Mouse (Mus musculus): ENCODE results near the gene Rcor2. TPM values are rescaled to one million over a fixed set of nuclear protein-coding genes. Genes with fewer than 3 reads are reported as not detected.
A peak's percentile ranks its signal among the peaks of the same experiment; 100 is the strongest.

Gene Rcor2
- polyA plus RNA-seq, 1 experiment from 2014 or later, result 8.4 TPM

DNA sequence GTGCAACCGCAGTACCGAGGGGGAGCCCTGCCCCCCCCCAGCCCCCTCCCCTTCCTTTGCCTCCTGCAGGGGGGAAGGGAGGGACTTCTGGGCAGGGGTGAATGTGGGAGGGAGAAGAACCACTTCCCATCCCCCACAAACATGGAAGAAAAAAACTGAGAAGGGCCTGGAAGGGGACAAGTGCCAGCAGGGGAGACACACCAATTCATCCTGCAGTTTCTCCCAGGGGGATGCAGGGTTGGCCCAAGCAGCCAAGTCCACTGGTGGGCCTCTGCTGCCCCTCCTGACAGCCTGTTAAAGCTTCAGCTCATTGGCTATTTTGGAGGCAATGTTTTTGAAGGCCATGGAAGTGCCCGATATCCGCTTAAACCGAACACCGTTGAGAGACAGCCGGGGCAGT lies 9.7 kb downstream of the Rcor2 start:
- Histone ChIP-seq H3K9ac (replicated peaks; ENCODE audit: low read depth, low read length) (no peak overlapping the region), H3K36me3 (ENCODE audit: control insufficient read depth, insufficient read depth, low read length) (peaks cover 69% of the 10 kb centered on the region), H3K4me1 (ENCODE audit: control insufficient read depth, insufficient read depth, low read length) (peaks cover 16% of the 10 kb centered on the region), H3K4me3 (ENCODE audit: low read depth, low read length) (no peak overlapping the region), H3K27ac (ENCODE audit: low read length) (no peak overlapping the region), H3K4me2 (replicated peaks; ENCODE audit: low read depth, low read length) (no peak overlapping the region), H3K9me3 (ENCODE audit: control insufficient read depth, low read depth, low read length) (no peaks in the 10 kb centered on the region), H3K27me3 (ENCODE audit: control insufficient read depth, insufficient read depth, low read length) (no peaks in the 10 kb centered on the region)
- ATAC-seq (ENCODE audit: insufficient number of reproducible peaks, insufficient read depth, low FRiP score, low read depth), result no peak
- WGBS, result 70% methylated on average over 7 of the region's 7 CpGs

DNA sequence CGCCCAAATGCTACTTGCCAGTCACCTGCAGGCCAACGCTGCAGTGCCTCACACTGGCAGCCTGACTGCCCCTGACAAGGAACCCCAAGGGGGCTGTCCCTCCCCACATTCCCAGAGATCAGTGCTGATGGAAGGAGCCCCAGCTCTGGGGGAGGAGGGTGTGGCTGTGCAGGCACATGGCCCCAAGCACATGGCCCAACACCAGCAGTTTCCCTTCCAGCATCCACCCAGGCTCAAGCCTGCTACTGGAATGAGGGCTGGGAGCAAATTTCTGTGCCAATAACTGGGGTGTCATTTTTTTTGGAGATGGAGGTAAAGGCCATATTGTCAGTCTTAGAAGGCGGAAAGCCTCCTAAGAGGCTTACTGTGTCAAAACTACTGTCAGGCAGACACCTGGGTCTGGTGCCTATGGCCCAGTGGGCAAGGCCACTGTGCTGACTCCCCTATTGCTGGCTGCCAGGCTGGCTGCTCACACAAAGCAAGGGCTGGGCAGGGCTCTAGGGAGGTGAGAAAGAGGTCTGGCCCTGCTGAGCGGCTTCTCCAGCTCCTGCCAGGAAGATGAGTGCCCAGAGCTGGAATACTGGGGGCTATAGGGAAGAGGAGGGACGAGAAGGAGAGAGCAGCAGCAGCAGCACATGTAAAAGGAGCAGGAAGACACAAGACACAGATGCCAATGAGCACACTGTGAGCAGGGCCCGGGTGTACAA lies 11.2 kb downstream of the Rcor2 start:
- Histone ChIP-seq H3K9me3 (ENCODE audit: control insufficient read depth, low read depth, low read length) (no peaks in the 10 kb centered on the region), H3K4me1 (ENCODE audit: control insufficient read depth, insufficient read depth, low read length) (peaks cover 16% of the 10 kb centered on the region), H3K9ac (replicated peaks; ENCODE audit: low read depth, low read length) (no peak overlapping the region), H3K27ac (ENCODE audit: low read length) (no peak overlapping the region), H3K27me3 (ENCODE audit: control insufficient read depth, insufficient read depth, low read length) (no peaks in the 10 kb centered on the region), H3K4me3 (ENCODE audit: low read depth, low read length) (no peak overlapping the region), H3K4me2 (replicated peaks; ENCODE audit: low read depth, low read length) (no peak overlapping the region), H3K36me3 (ENCODE audit: control insufficient read depth, insufficient read depth, low read length) (peaks cover 79% of the 10 kb centered on the region)
- WGBS, result 83% methylated on average over 6 of the region's 6 CpGs
- ATAC-seq (ENCODE audit: insufficient number of reproducible peaks, insufficient read depth, low FRiP score, low read depth), result no peak

DNA sequence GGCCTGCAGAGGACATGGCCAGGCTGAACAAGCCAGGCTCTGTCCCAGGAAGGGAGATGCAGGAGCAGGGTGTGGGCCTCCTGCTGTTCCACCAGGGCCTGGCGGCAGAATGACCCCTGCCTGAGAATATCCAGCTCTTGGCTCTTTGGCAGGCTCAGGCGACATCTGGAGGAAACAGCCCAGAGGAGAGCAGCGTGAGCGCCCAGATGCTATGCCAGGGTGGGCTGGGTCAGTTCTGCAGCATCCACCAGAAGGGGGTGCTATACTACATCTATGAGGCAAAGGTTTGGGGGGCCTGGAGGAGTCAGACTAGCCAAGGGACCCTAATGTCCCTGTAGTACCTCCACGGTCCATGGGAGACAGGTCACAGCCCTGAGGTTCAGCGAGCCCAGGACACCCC lies 12.0 kb downstream of the Rcor2 start:
- WGBS, result 40% methylated on average over 6 of the region's 6 CpGs
- peak; percentile 11; the same call in 1 of the 2 replicates for ATAC-seq (ENCODE audit: insufficient number of reproducible peaks, insufficient read depth, low FRiP score, low read depth)

GRCm38 (mm10) chr19:7280557-7281330 lies 13.6 kb downstream of the Rcor2 start:
- WGBS, result 82% methylated on average over 18 of the region's 18 CpGs
- Histone ChIP-seq H3K4me3 (ENCODE audit: low read depth, low read length) (no peak overlapping the region), H3K9ac (replicated peaks; ENCODE audit: low read depth, low read length) (no peak overlapping the region), H3K27ac (ENCODE audit: low read length) (0 out of 2 replicates have a peak overlapping the region, but pooled peaks have one; percentile 49), H3K27me3 (ENCODE audit: control insufficient read depth, insufficient read depth, low read length) (no peaks in the 10 kb centered on the region), H3K36me3 (ENCODE audit: control insufficient read depth, insufficient read depth, low read length) (peaks cover 84% of the 10 kb centered on the region), H3K4me1 (ENCODE audit: control insufficient read depth, insufficient read depth, low read length) (peaks cover 6% of the 10 kb centered on the region), H3K9me3 (ENCODE audit: control insufficient read depth, low read depth, low read length) (no peaks in the 10 kb centered on the region), H3K4me2 (replicated peaks; ENCODE audit: low read depth, low read length) (no peak overlapping the region)
- no peak for ATAC-seq (ENCODE audit: insufficient number of reproducible peaks, insufficient read depth, low FRiP score, low read depth)

More for the DNA sequence above, 12.0 kb downstream of the Rcor2 start:
- Histone ChIP-seq H3K4me2 (replicated peaks; ENCODE audit: low read depth, low read length) (no peak overlapping the region), H3K36me3 (ENCODE audit: control insufficient read depth, insufficient read depth, low read length) (peaks cover 80% of the 10 kb centered on the region), H3K27ac (ENCODE audit: low read length) (no peak overlapping the region), H3K4me1 (ENCODE audit: control insufficient read depth, insufficient read depth, low read length) (peaks cover 16% of the 10 kb centered on the region), H3K9ac (replicated peaks; ENCODE audit: low read depth, low read length) (no peak overlapping the region), H3K27me3 (ENCODE audit: control insufficient read depth, insufficient read depth, low read length) (no peaks in the 10 kb centered on the region), H3K9me3 (ENCODE audit: control insufficient read depth, low read depth, low read length) (no peaks in the 10 kb centered on the region), H3K4me3 (ENCODE audit: low read depth, low read length) (no peak overlapping the region)

DNA sequence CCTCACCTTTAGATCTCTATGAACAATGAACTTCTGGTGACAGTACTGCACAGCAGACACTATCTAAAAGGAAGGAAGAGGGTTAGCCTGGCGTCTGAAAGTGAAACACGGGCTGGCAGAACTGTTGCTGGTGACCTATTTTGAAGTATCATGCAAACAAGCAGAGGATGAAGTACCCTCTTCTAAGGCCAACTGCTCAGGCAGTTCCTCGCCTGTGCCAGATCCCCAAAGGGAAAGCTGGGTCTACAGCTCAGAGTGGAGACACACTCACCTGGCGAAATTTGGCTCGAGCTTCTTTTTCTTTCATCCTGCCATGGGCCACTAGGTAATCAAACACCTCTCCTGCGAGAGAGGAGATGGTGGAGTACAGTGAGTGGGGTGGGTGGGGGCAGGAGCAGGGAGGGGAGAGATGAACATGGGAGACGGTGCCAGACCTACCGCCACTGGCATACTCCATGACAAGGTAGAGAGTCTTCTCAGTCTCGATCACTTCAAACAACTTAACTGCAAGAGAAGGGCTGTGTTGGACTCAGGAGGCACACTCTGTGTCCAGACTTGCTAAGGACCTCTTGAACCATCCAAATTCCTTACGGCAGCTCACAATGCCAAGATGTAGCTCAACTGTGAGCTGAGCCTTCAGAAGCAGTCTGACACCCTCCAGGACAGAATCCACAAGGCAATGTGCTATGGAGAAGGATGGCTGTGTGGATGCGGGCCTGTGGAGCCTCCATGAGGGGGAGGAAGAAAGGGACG lies 19.6 kb downstream of the Rcor2 start:
- Histone ChIP-seq H3K4me1 (ENCODE audit: control insufficient read depth, insufficient read depth, low read length) (no peaks in the 10 kb centered on the region), H3K27me3 (ENCODE audit: control insufficient read depth, insufficient read depth, low read length) (no peaks in the 10 kb centered on the region), H3K4me2 (replicated peaks; ENCODE audit: low read depth, low read length) (no peak overlapping the region), H3K27ac (ENCODE audit: low read length) (no peak overlapping the region), H3K9ac (replicated peaks; ENCODE audit: low read depth, low read length) (no peak overlapping the region), H3K9me3 (ENCODE audit: control insufficient read depth, low read depth, low read length) (no peaks in the 10 kb centered on the region), H3K36me3 (ENCODE audit: control insufficient read depth, insufficient read depth, low read length) (peaks cover 58% of the 10 kb centered on the region), H3K4me3 (ENCODE audit: low read depth, low read length) (no peak overlapping the region)
- WGBS, result 89% methylated on average over 12 of the region's 12 CpGs
- no peak for ATAC-seq (ENCODE audit: insufficient number of reproducible peaks, insufficient read depth, low FRiP score, low read depth)

DNA sequence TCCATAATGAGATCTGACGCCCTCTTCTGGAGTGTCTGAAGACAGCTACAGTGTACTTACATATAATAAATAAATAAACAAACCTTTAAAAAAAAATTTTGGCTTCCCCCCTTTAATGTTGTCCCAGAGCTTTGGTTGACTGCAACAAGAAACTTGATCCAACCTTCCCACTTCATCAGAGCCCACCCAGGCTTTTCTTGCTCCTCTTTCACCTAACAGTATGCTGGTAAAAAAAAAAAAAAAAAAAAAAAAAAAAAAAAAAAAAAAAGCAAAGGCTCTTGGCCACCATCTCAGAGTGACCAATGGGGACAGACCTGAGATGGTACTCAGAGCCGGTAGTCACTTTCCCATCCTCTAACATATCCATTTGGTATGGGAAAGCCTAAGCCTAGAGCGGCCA lies 21.2 kb downstream of the Rcor2 start:
- Histone ChIP-seq H3K4me1 (ENCODE audit: control insufficient read depth, insufficient read depth, low read length) (peaks cover 9% of the 10 kb centered on the region), H3K9ac (replicated peaks; ENCODE audit: low read depth, low read length) (no peak overlapping the region), H3K27ac (ENCODE audit: low read length) (no peak overlapping the region), H3K27me3 (ENCODE audit: control insufficient read depth, insufficient read depth, low read length) (no peaks in the 10 kb centered on the region), H3K4me2 (replicated peaks; ENCODE audit: low read depth, low read length) (no peak overlapping the region), H3K36me3 (ENCODE audit: control insufficient read depth, insufficient read depth, low read length) (peaks cover 42% of the 10 kb centered on the region), H3K9me3 (ENCODE audit: control insufficient read depth, low read depth, low read length) (no peaks in the 10 kb centered on the region), H3K4me3 (ENCODE audit: low read depth, low read length) (no peak overlapping the region)
- 78% methylated on average over 3 of the region's 3 CpGs for WGBS
- ATAC-seq (ENCODE audit: insufficient number of reproducible peaks, insufficient read depth, low FRiP score, low read depth), result no peak

GRCm38 (mm10) chr19:7289767-7290166 lies 22.6 kb downstream of the Rcor2 start:
- peaks cover 24% of the 10 kb centered on the region for H3K4me1 ChIP-seq (ENCODE audit: control insufficient read depth, insufficient read depth, low read length)
- H3K9ac ChIP-seq (replicated peaks; ENCODE audit: low read depth, low read length), result no peak overlapping the region
- peaks cover 28% of the 10 kb centered on the region for H3K36me3 ChIP-seq (ENCODE audit: control insufficient read depth, insufficient read depth, low read length)
- no peak for ATAC-seq (ENCODE audit: insufficient number of reproducible peaks, insufficient read depth, low FRiP score, low read depth)
- H3K4me3 ChIP-seq (ENCODE audit: low read depth, low read length), result no peak overlapping the region
- WGBS, result 43% methylated on average over 2 of the region's 2 CpGs
- H3K27ac ChIP-seq (ENCODE audit: low read length), result no peak overlapping the region
- no peaks in the 10 kb centered on the region for H3K9me3 ChIP-seq (ENCODE audit: control insufficient read depth, low read depth, low read length)
- H3K27me3 ChIP-seq (ENCODE audit: control insufficient read depth, insufficient read depth, low read length), result no peaks in the 10 kb centered on the region
- no peak overlapping the region for H3K4me2 ChIP-seq (replicated peaks; ENCODE audit: low read depth, low read length)

- 83% methylated on average over 7 of the region's 7 CpGs for WGBS
- H3K27ac ChIP-seq (ENCODE audit: low read length), result no peak overlapping the region
- no peak for ATAC-seq (ENCODE audit: insufficient number of reproducible peaks, insufficient read depth, low FRiP score, low read depth)
- H3K4me1 ChIP-seq (ENCODE audit: control insufficient read depth, insufficient read depth, low read length), result peaks cover 29% of the 10 kb centered on the region
- no peaks in the 10 kb centered on the region for H3K27me3 ChIP-seq (ENCODE audit: control insufficient read depth, insufficient read depth, low read length)
- no peak overlapping the region for H3K4me3 ChIP-seq (ENCODE audit: low read depth, low read length)
- no peak overlapping the region for H3K9ac ChIP-seq (replicated peaks; ENCODE audit: low read depth, low read length)
- H3K9me3 ChIP-seq (ENCODE audit: control insufficient read depth, low read depth, low read length), result no peaks in the 10 kb centered on the region
- H3K4me2 ChIP-seq (replicated peaks; ENCODE audit: low read depth, low read length), result no peak overlapping the region
- peaks cover 7% of the 10 kb centered on the region for H3K36me3 ChIP-seq (ENCODE audit: control insufficient read depth, insufficient read depth, low read length)
Observed at GRCm38 (mm10) chr19:7291958-7292709, 25.0 kb downstream of the Rcor2 start.

Data from stomach, embryonic 14.5 days (tissue).